Mouse (Mus musculus) WW6 (cell line): ENCODE data around the gene Rgs21.

ENCODE experiments used
- DNase-seq: peaks from one replicate; pipeline ENCODE4 v3.0.0-alpha.2; 2013; ENCODE audit warnings: low read depth, low spot score

Rgs21 gene

DNA sequence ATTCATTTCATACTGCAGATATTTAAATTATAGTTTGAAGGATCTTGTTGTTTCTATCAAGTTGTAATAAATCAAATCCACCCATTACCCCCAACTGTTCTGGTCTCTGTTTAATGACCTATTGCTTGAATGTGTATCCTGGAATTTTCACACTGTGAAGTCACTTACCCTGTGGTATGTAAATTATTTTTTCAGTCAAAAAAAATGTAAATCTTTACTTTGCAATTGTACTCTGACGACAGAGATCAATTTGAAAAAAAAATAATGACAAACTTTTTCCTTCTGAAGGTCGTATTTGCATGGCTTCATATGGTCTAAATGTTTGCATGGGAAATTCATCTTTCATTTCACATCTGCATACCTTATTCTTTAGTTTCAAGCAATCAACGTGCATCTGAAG is at the start of gene Rgs21:
TSS of gene Rgs21 (minus strand) at position 101 of the 400 bp plus-strand sequence.
- DNase-seq: no peak

DNA sequence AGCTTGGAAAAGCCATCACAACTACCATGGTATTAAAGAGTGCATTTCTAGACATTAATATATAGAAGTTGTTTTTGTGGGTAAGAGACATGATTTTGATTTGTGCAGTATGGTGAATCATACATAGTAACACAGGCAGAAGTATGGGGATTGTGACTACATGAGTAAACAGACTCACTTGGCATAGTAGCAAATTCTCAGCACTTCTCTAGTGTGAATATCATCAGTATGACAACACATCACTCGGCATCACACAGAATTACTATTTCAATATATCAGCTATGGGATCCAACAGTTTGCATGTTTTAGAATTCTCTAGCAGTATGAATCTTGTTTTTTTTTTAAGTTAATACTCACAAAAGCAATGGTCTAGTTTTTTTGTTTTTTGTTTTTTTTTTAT is 36.6 kb upstream of the Rgs21 start:
- DNase-seq: no peak

DNA sequence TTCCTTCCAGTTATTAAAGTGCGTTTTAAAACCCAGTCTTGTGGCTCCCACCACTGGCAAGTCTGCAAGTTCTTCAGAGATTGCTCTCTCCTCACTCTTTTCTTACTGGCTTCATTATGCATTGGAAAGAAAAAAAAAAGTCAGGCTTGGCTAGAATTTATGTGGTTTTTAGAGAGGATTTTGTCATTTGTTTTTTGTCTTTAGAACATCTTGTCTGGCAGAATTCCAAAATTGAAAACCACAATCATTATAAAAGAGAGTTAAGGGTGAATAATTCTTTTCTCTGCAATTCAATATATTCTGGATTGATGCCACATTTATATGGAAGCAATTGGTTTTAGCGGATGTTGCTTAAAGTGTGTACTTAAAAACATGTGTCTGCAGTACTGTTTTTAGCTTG is 35.5 kb upstream of the Rgs21 start:
- DNase-seq: no peak

- DNase-seq: no peak
These were observed 11.9 kb upstream of the Rgs21 start for GRCm38 (mm10) chr1:144579321-144579720.

GRCm38 (mm10) chr1:144572972-144573371 is 5.5 kb upstream of the Rgs21 start:
- no peak for DNase-seq

GRCm38 (mm10) chr1:144569905-144570304 is 2.4 kb upstream of the Rgs21 start:
- DNase-seq: no peak

- no peak for DNase-seq
These were observed 22.3 kb downstream of the Rgs21 start for GRCm38 (mm10) chr1:144545142-144545541.

DNA sequence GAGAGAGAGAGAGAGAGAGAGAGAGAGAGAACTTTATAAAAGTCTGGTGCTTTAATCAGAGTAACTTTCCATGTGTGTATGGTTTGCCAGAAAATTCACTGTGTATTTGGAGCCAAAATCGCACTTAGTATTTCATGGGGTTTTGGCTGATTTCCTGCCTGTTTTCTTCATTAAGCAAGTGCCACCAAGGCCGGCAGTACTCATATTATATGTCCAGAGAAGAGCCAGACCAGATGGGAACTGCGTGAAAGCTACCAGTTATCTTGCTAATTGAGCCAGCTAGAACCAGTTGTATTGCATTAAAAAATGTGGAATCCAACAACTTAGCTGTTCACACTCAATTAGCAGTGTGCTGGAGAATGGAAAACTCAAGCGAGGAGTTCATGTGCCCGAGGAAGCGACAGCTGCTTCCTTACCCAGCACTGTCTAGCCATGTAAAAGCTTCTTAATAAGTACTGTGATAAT is 22.9 kb downstream of the Rgs21 start:
- no peak for DNase-seq

- no peak for DNase-seq
These were observed 35.7 kb downstream of the Rgs21 start for GRCm38 (mm10) chr1:144531746-144532145.

DNA sequence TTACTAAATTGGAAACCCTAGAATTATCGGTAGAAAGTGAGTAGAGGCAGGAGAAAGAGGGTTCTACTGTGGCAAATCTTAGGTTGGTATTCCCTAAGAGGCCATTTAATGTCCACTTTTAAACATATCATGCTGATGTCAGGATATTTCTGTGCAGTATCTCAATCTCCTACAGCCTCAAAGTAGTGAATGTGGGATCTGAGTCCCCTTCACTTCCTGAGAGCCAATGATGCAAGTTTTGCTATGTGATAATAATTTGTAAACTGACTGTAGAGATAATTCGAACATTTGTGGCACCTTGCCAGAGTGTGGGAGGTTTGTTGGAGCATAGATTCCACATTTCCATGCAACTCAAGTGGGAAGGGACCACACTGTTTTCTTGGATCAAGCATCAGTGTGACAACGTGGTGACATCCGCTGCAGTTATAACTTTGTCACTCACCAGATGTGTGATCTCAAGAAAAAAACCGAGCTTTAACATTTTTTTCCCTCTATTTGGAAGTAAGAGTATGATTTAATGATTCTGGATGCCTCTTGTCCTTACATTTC is 49.5 kb downstream of the Rgs21 start:
- DNase-seq: no peak

DNA sequence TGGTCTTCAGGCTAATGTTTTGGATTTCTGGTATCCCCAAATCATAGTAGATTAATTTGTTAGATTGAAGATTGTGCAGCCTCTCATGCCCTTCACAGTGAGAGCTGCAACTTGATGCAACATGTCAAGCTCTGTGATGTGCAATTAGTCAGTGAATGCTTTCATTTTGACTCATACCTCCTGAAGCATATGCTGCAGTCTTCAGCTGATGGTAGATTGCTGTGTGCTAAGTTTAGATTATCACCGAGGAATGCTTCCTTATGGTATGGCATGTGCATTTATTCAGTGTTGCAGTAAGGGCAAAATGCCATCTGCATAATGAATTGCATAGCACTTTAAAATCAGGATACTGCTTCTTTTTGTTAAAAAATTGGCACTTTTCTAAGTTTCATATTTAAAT is 65.2 kb downstream of the Rgs21 start:
- DNase-seq: no peak

- no peak for DNase-seq
These were observed 67.0 kb downstream of the Rgs21 start for GRCm38 (mm10) chr1:144500423-144500822.

- DNase-seq: no peak
These were observed 67.7 kb downstream of the Rgs21 start for GRCm38 (mm10) chr1:144499719-144500118.

DNA sequence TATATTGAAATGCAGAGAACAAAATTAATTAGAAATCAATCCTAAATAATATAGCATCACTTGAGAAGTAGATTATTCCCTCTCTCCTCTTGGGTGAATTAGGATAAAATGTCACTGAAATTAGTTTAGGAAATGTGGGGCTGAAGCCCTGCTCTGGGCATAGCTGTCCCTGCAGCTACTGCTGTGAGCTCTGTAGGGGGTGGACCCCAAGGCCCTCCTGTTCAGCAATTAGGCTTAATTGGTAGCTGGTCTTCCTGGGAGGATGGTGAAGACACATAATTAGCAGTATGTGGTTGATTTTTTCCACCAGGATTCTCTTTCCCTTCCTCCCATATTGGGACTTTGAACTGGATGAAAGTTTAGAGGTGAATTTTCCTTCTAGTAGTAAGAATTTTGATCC is 68.7 kb downstream of the Rgs21 start:
- no peak for DNase-seq

DNA sequence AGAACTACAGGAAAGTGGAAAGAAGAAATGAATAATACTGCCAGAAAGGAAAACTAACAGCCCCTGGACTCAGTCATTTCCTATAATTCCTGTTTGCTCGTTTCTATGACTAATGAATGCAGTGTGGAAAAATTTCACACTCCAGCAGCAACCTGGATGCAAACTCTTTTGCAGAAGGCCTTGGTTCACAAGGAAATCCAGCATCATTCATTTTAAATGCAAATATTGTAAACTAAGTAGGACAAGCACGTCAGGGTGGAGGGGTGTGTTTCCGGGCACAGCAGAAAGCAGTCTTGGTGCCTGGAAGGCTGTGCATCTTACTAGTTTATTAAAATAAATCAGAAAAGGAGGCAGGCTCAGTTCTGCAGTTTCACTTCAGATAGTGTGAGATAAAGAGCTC is 69.4 kb downstream of the Rgs21 start:
- no peak for DNase-seq

DNA sequence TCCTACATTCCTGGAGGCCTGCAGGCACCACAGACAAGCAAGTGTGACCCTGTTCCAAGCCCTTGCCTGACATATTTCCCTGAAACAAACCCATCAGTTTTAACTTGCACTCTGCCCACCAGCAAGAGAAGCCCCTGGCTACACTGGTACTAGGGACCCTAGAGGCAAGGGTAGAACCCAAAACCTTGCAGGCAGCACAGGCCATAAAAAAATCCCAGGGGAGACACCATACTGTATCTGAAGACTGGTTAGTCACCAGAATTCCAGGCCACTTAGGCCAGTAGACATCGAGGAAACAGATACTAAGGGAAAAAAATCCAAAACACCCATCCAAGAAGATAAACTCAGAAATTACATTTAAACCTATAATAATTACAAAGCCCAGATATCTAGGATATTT is 74.1 kb downstream of the Rgs21 start:
- DNase-seq: no peak

GRCm38 (mm10) chr1:144488223-144488835 is 79.1 kb downstream of the Rgs21 start:
- no peak for DNase-seq
